In genomic region chr11:67345186-67345855, GRCm38 (mm10) we compare ENCODE assay signal across 17 mouse cellular contexts. TPM values are rescaled to one million over a fixed set of nuclear protein-coding genes. Genes with fewer than 3 reads are reported as not detected.
DNase-seq lines count a peak whose midpoint lies in the region; ATAC-seq and TF ChIP-seq lines count a peak whose summit lies in the region.
"Had no signal": no experiment of that assay in that cellular context is flagged by ENCODE, and none has a peak within 500 bp of the region (broad histone marks: within the 10 kb centered on the region; RNA-seq: fewer than 3 reads in every experiment).

No protein-coding gene starts in this region.

- TF ChIP-seq CTCF in cerebellum, adult 2 months (IDR thresholded peaks at IDR 0.05; ENCODE audit: borderline replicate concordance, insufficient read depth, low read depth, low read length), result no peak

- no peaks in the 10 kb centered on the region for H3K27me3 ChIP-seq in midbrain, embryonic 11.5 days (ENCODE audit: control insufficient read depth, insufficient read depth, low read length)
- no peaks in the 10 kb centered on the region for H3K27me3 ChIP-seq in midbrain, embryonic 13.5 days
- H3K27me3 ChIP-seq in cerebellum, adult 2 months (ENCODE audit: control insufficient read depth, insufficient read depth, low read length), result no peaks in the 10 kb centered on the region
- no peaks in the 10 kb centered on the region; the same call in 1 of the 2 replicates for H3K27me3 ChIP-seq in intestine, embryonic 16.5 days (replicated peaks; ENCODE audit: control insufficient read depth, insufficient read depth, low read length)
- H3K27me3 ChIP-seq: forebrain, embryonic 13.5 days; hindbrain, embryonic 15.5 days; limb, embryonic 15.5 days had no signal

- no peak overlapping the region for H3K9ac ChIP-seq in midbrain, embryonic 11.5 days (ENCODE audit: low read length)
- no peak overlapping the region for H3K9ac ChIP-seq in midbrain, embryonic 13.5 days (replicated peaks)
- H3K9ac ChIP-seq in intestine, embryonic 16.5 days (ENCODE audit: low read depth, low read length), result no peak overlapping the region
- H3K9ac ChIP-seq: forebrain, embryonic 13.5 days; hindbrain, embryonic 15.5 days; limb, embryonic 15.5 days had no signal

- WGBS in midbrain, embryonic 11.5 days, result 71% methylated on average over 2 of the region's 2 CpGs
- 77% methylated on average over 2 of the region's 2 CpGs for WGBS in midbrain, embryonic 13.5 days
- 8% methylated on average over 2 of the region's 2 CpGs for WGBS in cerebellum, adult 2 months
- WGBS in intestine, embryonic 16.5 days, result 71% methylated on average over 2 of the region's 2 CpGs

- H3K4me2 ChIP-seq in midbrain, embryonic 11.5 days, result no peak overlapping the region
- H3K4me2 ChIP-seq in midbrain, embryonic 13.5 days (replicated peaks), result no peak overlapping the region
- H3K4me2 ChIP-seq in intestine, embryonic 16.5 days (ENCODE audit: low read depth, low read length), result no peak overlapping the region
- H3K4me2 ChIP-seq: forebrain, embryonic 13.5 days; hindbrain, embryonic 15.5 days; limb, embryonic 15.5 days had no signal

- no peak for TF ChIP-seq POLR2A in cerebellum, adult 2 months (IDR thresholded peaks at IDR 0.05; ENCODE audit: borderline replicate concordance, insufficient read depth, low read length)

- peak; percentile 49 for DNase-seq in midbrain, embryonic 11.5 days (ENCODE audit: low spot score, missing footprints)
- DNase-seq in R1 (ENCODE audit: low read depth, low spot score), result peak; percentile 76
- peak; percentile 66 to 74 for DNase-seq in cerebellum, adult 2 months
- peak; percentile 38 for DNase-seq in testis, postnatal 14 days (ENCODE audit: low spot score)
- no peak for DNase-seq in left cerebral cortex, adult 11 months (ENCODE audit: low spot score)
- DNase-seq: adrenal gland, postnatal 36 days; gastrocnemius, postnatal 14 days; kidney, adult 11 months; kidney, postnatal 25 days; right cerebral cortex, adult 18-20 months had no signal

- H3K9me3 ChIP-seq in midbrain, embryonic 11.5 days (ENCODE audit: control insufficient read depth, low read length), result no peaks in the 10 kb centered on the region
- H3K9me3 ChIP-seq in midbrain, embryonic 13.5 days, result no peaks in the 10 kb centered on the region
- no peaks in the 10 kb centered on the region for H3K9me3 ChIP-seq in intestine, embryonic 16.5 days (ENCODE audit: control insufficient read depth, low read length)
- H3K9me3 ChIP-seq: forebrain, embryonic 13.5 days; hindbrain, embryonic 15.5 days; limb, embryonic 15.5 days had no signal

- no peak overlapping the region for H3K27ac ChIP-seq in midbrain, embryonic 11.5 days (ENCODE audit: low read depth, low read length)
- no peak overlapping the region for H3K27ac ChIP-seq in midbrain, embryonic 13.5 days
- no peak overlapping the region for H3K27ac ChIP-seq in cerebellum, adult 2 months (ENCODE audit: insufficient read depth, low read length)
- H3K27ac ChIP-seq in intestine, embryonic 16.5 days (ENCODE audit: low read length), result no peak overlapping the region
- H3K27ac ChIP-seq: forebrain, embryonic 13.5 days; hindbrain, embryonic 15.5 days; limb, embryonic 15.5 days had no signal

- no peaks in the 10 kb centered on the region for H3K4me1 ChIP-seq in midbrain, embryonic 11.5 days (ENCODE audit: control insufficient read depth, insufficient read depth, low read length)
- H3K4me1 ChIP-seq in midbrain, embryonic 13.5 days (replicated peaks), result no peaks in the 10 kb centered on the region
- H3K4me1 ChIP-seq in cerebellum, adult 2 months (ENCODE audit: control insufficient read depth, insufficient read depth, low read length), result peaks cover 15% of the 10 kb centered on the region
- H3K4me1 ChIP-seq in intestine, embryonic 16.5 days (ENCODE audit: control insufficient read depth, insufficient read depth, low read length), result no peaks in the 10 kb centered on the region
- H3K4me1 ChIP-seq: forebrain, embryonic 13.5 days; hindbrain, embryonic 15.5 days; limb, embryonic 15.5 days had no signal

- ATAC-seq in midbrain, embryonic 11.5 days (ENCODE audit: low FRiP score), result no peak
- no peak for ATAC-seq in midbrain, embryonic 13.5 days
- no peak for ATAC-seq in intestine, embryonic 16.5 days
- ATAC-seq: forebrain, embryonic 13.5 days had no signal

- H3K36me3 ChIP-seq in midbrain, embryonic 11.5 days (ENCODE audit: control insufficient read depth, insufficient read depth, low read length), result no peaks in the 10 kb centered on the region
- no peaks in the 10 kb centered on the region for H3K36me3 ChIP-seq in midbrain, embryonic 13.5 days
- H3K36me3 ChIP-seq in intestine, embryonic 16.5 days (ENCODE audit: control insufficient read depth, insufficient read depth, low read length), result no peaks in the 10 kb centered on the region
- H3K36me3 ChIP-seq: hindbrain, embryonic 15.5 days; limb, embryonic 15.5 days had no signal

- H3K4me3 ChIP-seq in midbrain, embryonic 11.5 days (ENCODE audit: low read depth, low read length), result no peak overlapping the region
- H3K4me3 ChIP-seq in midbrain, embryonic 13.5 days (replicated peaks), result no peak overlapping the region
- no peak overlapping the region for H3K4me3 ChIP-seq in cerebellum, adult 2 months (replicated peaks; ENCODE audit: insufficient read depth, low read depth, low read length)
- no peak overlapping the region for H3K4me3 ChIP-seq in intestine, embryonic 16.5 days (ENCODE audit: low read length)
- H3K4me3 ChIP-seq: forebrain, embryonic 13.5 days; hindbrain, embryonic 15.5 days; limb, embryonic 15.5 days had no signal

RNA-seq across cellular contexts. Expression of gene Myh13, which starts 23.9 kb away (rescaled TPM):
- polyA plus RNA-seq in midbrain, embryonic 11.5 days (2014; fragmentation: Nextera tagmentation; extraction: Ambion mirVana), result 0.11 TPM in 1 of 2 replicates, not detected in the other
- polyA plus RNA-seq in midbrain, embryonic 13.5 days (2015; fragmentation: Nextera tagmentation; extraction: Ambion mirVana), result not detected in 2 replicates
- polyA plus RNA-seq in cerebellum, adult 2 months (2012; rRNA removed), result 0.75 and 0.87 TPM in 2 replicates
- not detected in 2 replicates for polyA plus RNA-seq in intestine, embryonic 16.5 days (2015; fragmentation: Nextera tagmentation; extraction: Ambion mirVana)
- polyA plus RNA-seq: forebrain, embryonic 13.5 days; liver, embryonic 16.5 days; small intestine, adult 2 months had no signal
